Mouse (Mus musculus) brain, adult 2 months (tissue): ENCODE measurements at regions not wholly inside any gene's neighbourhood (a gene's known extent, or its start where the extent isn't known, plus 50 kb on each side); places are given as distances from the start of the nearest gene placed in this dataset.

ENCODE experiments used
- DNase-seq: peaks from one replicate; pipeline ENCODE4 v3.0.0; 2011; ENCODE audit warnings: low read depth, low spot score

DNA sequence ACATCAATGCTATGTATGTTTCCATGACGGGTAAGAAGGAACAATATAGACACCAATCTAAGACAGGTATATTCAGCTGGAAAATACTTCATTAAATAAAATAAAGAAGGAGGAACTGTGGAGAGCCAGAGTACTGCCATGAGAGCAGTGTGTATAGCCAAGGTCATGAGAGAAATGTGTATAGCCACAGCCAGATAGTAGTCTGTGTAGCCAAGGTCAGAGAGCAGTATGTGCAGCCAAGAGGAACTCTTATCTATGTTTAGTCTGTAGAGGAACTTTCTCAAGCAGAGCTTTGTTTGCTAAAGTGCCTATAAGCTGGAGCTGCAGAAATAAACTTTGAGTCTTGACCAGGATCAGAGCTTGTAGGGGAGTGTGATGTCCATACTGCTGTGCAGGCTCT, 75.4 kb downstream of the Rgs18 start:
- DNase-seq: no peak

DNA sequence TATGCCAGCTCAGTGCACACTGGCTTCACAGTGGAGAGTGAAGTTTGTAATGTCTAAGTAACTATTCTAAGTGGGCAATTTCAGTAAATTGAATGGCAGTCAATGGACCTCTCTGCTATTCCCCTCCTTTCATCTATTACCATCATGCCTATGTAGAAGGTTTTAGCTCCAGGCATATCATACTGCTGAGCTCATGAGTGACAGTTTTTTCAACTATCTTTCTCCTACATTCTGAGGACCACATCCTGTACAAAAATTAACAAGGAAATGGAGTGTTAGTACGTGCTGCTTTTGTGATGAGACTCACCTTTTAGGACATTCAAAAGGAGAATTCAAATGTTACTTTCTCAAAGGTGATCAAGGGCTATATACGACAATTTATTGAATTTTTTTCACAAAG, 80.0 kb downstream of the Rgs18 start:
- no peak for DNase-seq

DNA sequence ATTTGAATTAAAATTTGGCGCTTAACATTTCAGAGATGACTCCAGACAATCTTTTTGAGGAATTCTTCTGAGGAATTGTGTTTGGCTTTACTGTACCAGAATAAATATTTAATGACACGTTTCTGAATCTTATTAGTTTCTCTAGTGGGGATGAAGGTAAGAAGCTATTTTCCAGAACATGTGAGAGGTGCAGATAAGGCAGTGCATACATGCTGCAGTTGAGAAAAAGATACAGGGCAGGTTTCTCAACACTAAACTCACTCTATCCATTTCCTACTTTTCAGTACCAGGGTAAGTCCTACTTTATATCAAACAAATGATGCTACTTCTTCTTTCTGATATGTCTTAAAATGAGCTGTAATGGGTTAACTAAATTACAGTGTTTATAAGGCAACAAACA, 84.9 kb downstream of the Rgs18 start:
- DNase-seq: no peak

DNA sequence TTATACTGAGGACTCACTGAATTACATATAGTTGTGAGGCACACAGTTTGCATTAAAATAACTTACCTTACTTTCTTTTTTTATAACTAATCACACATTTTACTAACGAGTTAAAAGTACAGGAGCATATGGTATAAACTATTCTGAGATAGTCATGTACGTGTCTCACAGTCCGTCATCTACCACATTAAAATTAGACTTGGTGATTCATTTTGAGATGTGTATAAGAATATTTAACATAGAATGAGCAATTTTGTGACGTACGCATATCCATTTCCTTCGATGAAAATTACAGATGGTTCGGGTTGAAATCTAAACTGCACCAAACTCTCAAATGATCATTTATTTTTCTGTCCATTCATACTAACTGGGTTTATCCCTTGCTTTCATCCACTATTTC, 93.1 kb downstream of the Rgs18 start:
- DNase-seq: peak; percentile 62

DNA sequence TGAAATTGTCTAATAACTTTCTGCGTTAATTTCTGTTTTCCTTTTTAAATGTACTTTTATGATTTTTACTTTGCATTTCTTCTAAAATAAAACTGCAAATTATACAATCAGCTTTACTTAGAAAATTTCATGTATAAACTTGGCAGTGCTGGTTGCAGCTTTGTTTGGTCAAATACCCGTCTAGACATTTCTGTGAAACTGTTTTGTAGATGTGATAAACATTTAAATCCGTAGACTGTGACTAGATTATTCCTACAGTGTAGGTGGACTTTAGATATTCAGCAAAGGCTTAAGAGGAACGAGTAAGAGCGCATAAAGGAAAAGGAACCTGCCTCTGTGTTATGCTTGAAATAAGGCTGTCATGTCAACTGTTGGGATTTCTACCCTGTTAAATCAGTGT, 100.0 kb upstream of the Rgs21 start:
- DNase-seq: peak; percentile 37

DNA sequence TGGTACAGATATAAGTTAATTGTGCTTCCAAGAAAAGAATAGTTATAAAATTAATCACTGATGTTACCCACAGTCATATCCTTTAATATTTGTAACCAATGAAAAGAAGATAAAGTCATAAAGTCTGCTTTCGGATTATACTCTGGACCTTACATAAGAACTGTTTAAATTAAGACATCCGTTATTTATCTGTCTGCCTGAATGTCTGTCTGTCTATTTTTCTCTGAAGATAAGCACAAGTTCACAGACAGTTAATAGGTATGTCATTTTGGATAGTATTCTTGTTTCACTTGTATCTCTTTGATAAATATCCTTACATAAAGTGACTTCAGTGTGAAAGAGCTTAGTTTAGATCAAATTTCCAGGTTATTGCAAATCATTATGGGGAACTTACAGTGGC, 88.8 kb upstream of the Rgs21 start:
- no peak for DNase-seq

DNA sequence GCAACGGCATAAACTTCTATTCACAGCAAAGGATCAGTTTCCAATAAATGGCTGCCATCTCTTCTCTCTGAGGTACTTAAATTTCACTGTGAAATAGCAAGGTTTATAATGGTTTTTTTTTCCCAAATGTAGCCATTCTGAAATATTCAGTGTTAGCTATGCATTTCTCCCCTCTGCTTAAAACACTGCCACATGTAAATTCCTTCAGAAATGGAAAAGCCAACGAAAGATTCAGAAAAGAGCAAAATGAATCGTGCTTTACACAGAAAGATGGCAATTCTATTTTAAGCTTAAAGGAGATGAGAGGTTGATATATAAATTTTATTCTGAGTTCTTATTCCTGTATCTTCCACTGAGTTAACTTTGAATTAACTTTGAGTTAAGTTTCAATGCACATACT, 59.0 kb upstream of the Rgs21 start:
- peak; percentile 39 for DNase-seq
